Mouse (Mus musculus) adrenal gland, postnatal 14 days (tissue): ENCODE measurements at regions not wholly inside any gene's neighbourhood (a gene's known extent, or its start where the extent isn't known, plus 50 kb on each side); places are given as distances from the start of the nearest gene placed in this dataset.

Experiments
- DNase-seq: peaks from one replicate; pipeline ENCODE4 v3.0.0; 2021; ENCODE audit warnings: mixed read lengths

- no peak for DNase-seq
These were observed 68.9 kb downstream of the Tex29 start for GRCm38 (mm10) chr8:11909146-11909545.

DNA sequence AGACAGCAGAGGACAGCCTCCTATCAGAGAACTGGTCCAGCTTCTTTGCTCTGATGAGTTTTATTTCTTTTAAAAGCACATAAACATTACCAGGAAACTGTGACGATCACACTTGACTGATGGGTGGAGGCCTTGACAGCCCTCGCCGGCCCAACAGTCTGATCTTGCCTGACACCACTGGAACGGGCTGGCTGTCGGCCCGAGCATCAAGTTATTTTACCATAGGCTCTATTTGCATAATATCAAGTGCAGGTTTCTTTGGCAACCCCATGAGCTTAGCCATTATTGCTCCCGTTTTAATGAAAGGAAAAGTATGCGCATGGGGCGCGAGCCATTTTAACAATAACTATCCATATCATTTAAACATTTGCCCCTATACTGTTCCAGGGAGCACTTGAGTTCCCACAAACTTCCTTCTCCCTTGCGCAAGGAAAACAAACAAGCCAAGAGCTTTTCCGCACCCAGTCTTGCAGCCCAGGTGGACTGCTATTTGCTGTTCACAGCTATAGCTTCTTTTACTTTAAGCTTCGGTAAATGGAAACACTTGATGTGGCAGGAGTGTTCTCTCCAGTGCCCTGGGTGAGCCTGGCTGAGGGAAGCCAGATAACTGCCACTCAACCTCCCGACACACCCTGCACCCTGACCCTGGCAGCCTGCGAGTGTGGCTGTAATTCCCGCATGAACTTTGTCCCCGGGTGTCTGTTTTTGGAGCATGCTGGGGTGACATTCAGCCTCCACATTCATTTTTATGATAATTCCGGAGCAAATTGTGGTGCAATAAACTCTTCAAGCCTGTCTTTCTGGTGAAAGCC lies 71.6 kb downstream of the Tex29 start:
- DNase-seq, result no peak

- no peak for DNase-seq
These were observed 72.3 kb downstream of the Tex29 start for GRCm38 (mm10) chr8:11912451-11913128.

GRCm38 (mm10) chr8:11913129-11913900 lies 73.0 kb downstream of the Tex29 start:
- no peak for DNase-seq

DNA sequence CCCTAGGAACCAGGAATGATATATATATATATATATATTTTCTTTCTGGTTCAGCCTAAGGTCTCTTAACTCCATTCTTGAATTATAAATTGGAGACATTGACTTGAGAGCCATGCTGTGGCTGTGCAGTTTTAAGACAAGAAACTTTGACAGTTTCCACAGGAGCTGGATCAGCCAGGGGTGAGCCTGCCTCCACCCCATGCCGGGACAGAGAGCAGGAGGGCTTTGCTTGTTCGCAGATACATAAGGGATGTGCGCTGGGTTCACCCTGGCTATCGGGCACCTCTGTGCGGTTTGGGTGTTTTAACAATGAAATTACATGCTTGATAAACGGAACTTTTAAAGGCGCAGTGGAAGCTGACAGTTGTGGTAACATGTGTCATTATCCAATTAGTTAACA lies 73.9 kb downstream of the Tex29 start:
- DNase-seq, result no peak

GRCm38 (mm10) chr8:11914681-11915474 lies 74.6 kb downstream of the Tex29 start:
- no peak for DNase-seq

DNA sequence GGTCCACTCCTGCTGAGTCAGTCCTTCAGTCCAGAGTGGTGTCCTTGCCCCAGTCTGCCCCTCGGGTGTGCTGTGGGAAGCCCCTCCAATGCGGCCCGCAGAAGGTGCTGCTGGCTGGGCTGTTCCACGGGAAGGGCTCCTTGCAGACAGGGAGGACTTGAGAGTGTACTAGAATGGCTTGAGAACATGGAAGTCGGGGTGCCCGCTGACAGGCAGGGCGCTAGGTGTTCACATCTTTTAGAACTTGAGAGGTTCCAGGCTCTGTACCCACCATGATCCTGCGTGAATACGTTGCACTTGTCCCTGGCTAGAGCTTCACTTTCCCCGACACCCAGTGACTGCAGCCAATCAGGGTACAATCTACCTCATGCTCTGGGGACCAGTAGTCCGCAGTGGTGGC lies 75.4 kb downstream of the Tex29 start:
- DNase-seq, result no peak

- DNase-seq, result no peak
These were observed 79.6 kb downstream of the Tex29 start for GRCm38 (mm10) chr8:11919876-11920275.

DNA sequence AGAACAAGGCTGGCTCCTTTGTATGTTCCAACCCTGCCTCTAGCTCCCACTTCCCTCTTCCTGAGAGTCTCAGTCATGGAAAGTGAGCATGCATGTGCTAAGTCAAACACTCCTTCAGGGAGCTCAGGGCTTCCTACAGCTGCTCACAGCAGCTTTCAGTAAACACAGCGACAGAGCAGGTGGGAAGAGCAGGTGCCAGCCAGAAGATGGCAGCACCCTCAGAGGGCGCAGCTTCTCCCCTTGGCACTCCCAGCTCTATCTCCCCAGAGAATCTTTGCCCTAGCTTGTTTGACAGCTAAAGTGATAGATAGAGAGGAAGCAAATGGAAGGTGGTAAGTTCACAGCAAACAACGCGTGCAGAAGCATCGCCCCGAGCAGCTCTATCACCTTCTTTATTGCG lies 82.8 kb downstream of the Tex29 start:
- DNase-seq, result no peak

DNA sequence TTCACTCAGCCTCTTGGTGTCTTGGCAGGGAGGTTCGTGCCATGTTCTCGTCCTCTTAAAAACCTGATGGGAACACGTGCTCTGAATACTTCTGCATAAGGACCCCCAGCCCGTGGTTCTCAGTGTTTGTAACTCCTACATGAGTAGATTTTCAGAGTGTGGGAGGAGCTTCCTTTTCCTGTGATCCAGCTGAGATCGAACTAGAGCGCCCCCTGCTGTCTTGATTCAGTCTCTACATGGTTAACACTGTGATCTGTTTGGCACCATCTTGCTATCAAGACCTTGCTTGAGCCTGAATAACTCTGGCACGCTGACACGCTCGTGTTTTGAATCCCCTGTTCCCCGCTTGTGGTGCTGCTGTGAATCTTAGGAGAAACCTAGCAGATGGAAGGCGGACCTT lies 83.9 kb downstream of the Tex29 start:
- DNase-seq, result peak; percentile 88

GRCm38 (mm10) chr8:11942892-11943332 lies 102.6 kb downstream of the Tex29 start:
- peak; percentile 44 for DNase-seq

- DNase-seq, result no peak
These were observed 107.5 kb downstream of the Tex29 start for GRCm38 (mm10) chr8:11947766-11948165.

GRCm38 (mm10) chr8:11956268-11956667 lies 116.0 kb downstream of the Tex29 start:
- no peak for DNase-seq

- DNase-seq, result peak; percentile 39
These were observed 116.9 kb downstream of the Tex29 start for GRCm38 (mm10) chr8:11957046-11957783.

DNA sequence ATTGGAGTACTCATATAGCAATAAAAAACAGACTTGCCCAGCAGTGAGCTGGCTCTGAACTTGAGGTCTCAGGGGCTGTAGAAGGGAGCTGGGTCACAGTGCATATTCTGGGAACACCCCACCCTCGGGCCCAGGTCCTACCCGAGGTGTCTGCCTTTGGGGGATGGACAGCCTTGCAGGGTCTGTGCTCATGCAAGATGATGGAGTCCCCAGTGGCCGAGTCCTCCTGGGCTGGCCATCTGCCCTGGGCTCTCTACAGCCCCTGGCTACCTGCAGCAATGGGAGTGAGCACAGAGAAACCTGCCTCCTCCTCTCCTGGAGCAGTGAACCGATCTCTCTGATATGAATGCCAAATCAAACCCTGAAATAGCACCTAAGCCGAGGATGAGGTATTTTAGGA lies 117.9 kb downstream of the Tex29 start:
- DNase-seq, result no peak

DNA sequence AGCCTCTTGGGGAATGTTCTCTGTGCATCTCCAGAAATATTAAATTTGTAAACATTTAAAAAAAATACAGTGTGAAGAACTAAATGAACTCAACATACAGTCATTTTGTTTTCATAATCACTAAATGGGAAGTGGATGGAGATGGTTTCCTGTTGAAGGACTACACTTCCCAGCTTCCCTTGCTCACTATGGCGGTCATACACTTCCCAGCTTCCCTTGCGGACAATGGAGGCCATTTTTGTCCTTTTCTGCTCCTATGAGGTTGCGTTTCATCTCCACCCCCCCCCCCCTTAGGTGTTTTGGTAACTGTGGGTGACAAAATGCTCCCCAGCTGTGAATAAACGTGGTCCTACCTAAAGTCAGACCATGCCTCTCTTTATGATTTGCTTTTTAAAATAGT lies 119.2 kb downstream of the Tex29 start:
- DNase-seq, result no peak

GRCm38 (mm10) chr8:11963575-11963974 lies 123.3 kb downstream of the Tex29 start:
- DNase-seq, result no peak

GRCm38 (mm10) chr8:11967670-11968069 lies 127.4 kb downstream of the Tex29 start:
- DNase-seq, result no peak

GRCm38 (mm10) chr8:11970515-11970914 lies 130.2 kb downstream of the Tex29 start:
- DNase-seq, result no peak

- DNase-seq, result no peak
These were observed 133.2 kb downstream of the Tex29 start for GRCm38 (mm10) chr8:11973436-11973835.

GRCm38 (mm10) chr8:11977121-11977520 lies 136.8 kb downstream of the Tex29 start:
- DNase-seq, result no peak
